Mouse (Mus musculus) layer of hippocampus, adult 11-12 months (tissue): ENCODE data around the gene Rfx5.
"Not testable (repeated sequence)": the region's sequence is repeated elsewhere in the genome, so short reads cannot be mapped to it uniquely, and the experiment has no call there.

Experiments
- DNase-seq: peaks from one replicate; pipeline ENCODE4 v3.0.0; 2022; ENCODE audit warnings: low spot score

Gene Rfx5

DNA sequence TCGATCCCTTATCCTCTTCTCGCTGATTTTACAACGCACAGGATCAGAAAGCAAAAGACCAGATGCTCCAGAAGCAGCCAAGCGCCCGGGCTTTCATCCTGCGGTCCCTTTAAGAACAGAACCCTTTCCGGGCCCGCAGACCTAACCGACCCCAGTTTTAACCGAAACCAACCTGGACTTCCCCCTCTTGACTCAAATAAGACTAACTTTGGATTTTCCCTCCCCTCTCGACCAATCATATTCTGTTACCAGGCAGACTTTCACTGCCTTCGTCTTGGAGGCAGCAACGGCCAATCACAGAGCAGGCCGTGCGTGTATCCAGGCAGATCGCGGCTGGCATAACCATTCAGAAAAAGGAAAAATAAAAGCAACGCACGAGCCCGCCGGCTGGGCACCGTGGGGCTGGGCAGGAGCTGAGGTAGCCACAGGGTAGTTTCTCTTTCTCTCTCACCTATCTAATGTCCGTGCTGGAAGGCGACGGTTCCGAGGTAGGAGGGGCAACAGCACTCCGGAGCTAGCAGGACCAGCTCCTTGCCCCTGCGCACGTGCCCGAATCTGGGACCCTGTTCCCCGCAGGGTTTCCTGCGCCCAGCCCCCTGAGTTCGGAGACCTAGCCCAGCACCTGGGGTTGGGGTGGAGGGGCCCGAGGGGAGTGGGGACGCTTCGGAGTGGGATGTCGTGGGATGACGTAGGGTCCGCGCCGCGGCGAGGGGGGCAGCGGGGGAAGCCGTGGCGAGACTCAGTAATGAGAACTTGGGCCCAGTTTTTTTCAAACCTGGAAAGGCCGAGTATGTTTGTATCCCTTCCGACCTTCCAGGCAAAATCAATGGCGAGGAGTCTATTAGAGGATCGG, at the start of gene Rfx5:
TSS of gene Rfx5 (plus strand) at position 312 of the 853 bp plus-strand sequence.
- DNase-seq = peak; percentile 95

GRCm38 (mm10) chr3:94904759-94905158, 49.1 kb upstream of the Rfx5 start:
- DNase-seq = not testable (repeated sequence)

DNA sequence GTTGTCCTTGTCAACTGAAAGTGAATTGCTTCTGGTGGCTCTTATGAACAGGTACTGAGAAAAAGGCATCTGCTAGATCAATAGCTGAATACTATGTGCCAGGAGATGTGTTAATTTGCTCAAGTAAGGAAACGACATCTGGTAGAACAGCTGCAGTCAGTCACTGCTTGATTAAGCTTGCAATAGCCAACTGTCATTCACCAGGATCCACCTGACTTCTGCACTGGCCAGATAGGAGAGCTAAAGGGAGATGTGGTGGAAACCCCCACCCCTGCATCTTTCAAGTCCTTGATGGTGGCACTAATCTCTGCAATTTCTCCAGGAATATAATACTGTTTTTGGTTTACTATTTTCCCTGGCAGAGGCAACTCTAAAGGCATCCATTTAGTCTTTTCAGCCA, 47.4 kb upstream of the Rfx5 start:
- DNase-seq = no peak

DNA sequence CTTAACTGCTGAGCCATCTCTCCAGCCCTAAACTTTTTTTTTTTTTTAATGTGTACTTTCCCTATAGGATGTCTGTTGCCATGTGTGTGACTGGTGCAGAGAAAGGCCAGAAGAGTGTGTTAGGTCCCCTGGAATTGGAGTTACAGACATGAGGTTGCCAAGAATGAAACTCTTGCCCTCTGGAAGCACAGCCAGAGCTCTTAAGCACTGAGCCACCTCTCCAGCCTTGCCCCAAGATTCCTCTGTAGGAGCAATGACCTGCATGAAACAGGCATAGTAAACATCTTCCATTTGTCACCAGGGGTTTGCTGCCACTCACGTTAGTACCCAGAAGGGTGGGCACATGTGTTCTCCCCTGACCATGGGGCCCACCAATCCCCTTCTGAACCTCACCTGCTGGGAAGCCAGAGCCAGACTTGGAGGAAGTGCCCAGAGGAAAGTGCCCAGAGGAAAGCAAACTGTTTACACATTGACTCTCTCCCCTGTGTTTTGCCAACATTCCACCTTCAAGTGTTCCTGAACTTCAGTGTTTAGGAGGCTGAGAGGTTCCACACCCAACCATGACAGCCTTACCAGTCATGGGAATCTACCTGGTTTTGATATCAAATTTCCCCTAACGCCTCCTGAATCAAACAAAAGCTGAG, 42.7 kb upstream of the Rfx5 start:
- DNase-seq = no peak

DNA sequence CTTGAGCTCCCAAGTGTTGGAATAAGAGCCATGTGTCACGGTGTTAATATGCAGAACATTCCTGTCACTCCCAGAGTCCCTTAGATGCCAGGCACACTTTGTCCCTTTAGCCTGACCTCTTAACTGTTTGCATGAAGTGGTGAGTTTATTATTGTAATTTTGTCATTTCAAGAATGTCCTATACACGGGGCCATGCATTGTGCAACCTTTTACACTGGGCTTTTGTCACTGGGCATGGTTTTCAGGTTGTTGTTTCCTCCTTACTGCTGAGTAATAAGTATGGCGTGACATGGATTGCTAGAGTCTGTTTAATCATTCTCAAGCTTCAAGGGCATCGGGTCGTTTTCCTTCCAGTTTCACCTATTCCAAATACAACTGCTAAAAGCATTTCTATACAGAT, 40.1 kb upstream of the Rfx5 start:
- no peak for DNase-seq

- DNase-seq = no peak
Observed at GRCm38 (mm10) chr3:94915903-94916741, 37.8 kb upstream of the Rfx5 start.

DNA sequence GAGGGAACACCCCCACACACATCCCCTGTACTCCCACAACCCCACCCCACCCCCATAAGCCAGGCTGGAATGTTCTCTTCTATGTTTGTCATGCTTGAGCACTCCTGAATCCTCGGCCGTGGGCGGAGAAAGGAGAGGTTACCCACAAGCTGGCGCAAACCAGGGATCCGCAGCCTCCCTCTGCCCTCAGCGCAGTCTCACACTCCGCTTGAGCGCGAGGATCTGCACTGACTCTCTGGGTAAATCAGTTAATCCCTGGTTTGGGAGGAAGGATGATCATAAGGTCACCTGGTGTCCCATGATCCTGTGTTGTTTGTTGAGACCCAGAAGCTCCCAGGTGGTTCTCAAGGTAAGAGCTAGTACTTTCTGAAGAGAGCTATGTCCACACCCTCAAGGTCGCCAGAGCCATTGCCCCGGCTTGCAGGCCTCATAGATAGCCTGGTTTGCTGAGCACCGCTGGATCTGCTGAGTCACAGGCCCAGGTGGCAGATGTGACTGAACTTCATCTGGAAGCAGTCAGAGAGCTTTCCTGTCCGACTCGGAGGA, 36.0 kb upstream of the Rfx5 start:
- no peak for DNase-seq

- DNase-seq = no peak
Observed at GRCm38 (mm10) chr3:94918845-94919244, 35.0 kb upstream of the Rfx5 start.

DNA sequence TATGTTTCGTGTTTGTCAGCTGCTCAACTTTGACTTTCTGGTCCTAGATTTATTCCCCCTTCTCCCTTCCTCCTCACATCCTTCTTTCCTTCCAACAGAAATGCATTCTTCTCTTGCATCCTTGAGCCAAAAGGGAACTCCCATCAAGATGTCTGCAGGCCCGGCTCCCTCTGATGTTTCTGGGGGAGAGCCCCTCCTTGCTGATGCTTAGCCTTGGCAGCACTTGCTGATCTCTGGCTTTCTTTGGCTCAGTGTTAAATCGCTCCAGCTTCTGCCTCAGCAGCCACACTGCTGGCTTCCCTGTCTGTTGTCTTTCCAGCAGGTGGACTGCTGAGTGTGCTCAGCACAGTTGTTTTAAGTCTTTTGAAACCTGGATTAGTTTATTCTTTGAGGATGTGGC, 32.8 kb upstream of the Rfx5 start:
- no peak for DNase-seq

DNA sequence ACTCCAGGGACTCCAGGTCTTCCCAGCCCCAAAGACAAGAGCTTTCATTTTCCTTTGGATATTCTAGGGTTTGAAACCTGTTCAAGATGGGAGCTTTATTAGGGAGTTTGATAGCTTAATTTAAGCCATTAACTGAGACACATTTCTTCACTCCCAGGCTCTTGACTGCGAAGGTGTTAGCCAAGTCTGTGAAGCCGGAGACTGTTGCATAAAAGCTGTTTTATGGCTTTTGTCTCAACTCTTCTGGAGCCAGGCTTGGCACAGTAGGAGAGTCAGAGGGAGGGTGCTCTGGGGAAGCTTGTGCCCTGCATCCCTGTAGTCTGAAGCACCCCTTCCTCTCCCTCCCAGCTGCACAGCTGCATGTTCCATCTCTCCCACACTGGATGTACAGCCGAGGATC, 31.5 kb upstream of the Rfx5 start:
- DNase-seq = no peak

GRCm38 (mm10) chr3:94924688-94925087, 29.2 kb upstream of the Rfx5 start:
- DNase-seq = no peak

DNA sequence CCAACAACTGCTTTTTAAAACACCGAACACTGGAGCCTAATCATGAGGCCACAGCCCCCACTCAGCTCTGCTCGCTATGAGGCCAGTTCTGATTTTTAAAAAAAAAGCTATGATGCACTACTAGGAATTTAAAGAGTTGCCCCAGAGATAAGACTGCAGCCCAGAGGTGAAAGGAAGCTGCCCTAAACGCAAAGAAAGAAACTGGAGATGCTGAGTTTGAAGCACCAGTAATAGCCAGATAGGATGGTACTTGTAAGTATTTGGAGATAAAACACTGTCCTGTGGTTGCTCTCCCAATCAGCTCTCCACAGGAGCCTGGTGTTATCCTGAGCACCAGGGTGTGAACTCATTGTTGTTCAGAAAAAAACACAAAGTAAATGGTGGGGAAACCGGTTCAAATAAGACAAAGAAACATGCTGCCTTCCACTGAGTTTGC, 27.6 kb upstream of the Rfx5 start:
- not testable (repeated sequence) for DNase-seq

DNA sequence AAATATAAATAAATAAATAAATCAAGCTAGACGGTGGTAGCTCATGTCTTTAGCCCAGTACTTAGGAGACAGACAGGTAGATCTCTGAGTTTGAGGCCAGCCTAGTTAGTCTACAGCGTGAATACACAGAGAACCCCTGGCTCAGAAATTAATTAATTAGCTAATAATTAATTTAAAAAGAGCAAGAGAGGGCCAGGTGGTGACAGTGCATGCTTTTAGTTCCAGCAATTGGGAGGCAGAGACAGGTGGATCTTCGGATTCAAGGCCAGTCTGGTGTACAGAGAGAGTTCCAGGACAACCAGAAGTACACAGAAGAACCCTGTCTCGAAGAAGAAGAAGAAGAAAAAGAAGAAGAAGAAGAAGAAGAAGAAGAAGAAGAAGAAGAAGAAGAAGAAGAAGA, 24.9 kb upstream of the Rfx5 start:
- DNase-seq = not testable (repeated sequence)

- not testable (repeated sequence) for DNase-seq
Observed at GRCm38 (mm10) chr3:94930386-94931266, 23.2 kb upstream of the Rfx5 start.

DNA sequence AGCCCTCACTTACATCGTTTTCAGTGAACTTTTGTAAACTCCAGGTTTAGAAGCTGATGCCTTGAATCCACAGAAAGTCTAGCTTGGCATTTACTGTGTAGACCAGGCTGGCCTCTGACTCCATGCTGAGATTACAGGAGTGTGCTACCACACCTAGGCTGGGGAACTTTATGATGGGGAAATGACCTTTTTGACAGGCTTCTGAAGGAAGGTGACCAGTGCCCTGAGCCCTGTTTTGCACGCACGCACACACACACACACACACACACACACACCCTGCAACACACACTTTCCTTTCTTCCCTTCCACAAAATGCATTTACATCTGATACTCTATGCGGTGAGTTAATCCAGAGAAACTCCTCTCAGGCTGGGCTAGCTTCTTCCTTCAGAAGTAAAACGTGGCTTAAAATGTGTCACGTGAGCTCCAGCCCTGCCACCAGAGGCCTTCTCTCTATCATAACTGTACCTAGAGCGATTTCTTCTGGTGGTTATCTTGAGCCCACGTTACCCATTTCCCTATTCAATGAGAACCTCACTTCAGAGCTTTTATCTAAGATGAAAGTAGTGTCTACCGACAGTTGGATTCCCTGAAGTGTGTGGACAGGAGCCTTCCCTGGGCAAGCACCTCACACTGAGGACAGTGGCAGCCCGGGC, 22.3 kb upstream of the Rfx5 start:
- not testable (repeated sequence) for DNase-seq

GRCm38 (mm10) chr3:94932279-94932678, 21.6 kb upstream of the Rfx5 start:
- not testable (repeated sequence) for DNase-seq

DNA sequence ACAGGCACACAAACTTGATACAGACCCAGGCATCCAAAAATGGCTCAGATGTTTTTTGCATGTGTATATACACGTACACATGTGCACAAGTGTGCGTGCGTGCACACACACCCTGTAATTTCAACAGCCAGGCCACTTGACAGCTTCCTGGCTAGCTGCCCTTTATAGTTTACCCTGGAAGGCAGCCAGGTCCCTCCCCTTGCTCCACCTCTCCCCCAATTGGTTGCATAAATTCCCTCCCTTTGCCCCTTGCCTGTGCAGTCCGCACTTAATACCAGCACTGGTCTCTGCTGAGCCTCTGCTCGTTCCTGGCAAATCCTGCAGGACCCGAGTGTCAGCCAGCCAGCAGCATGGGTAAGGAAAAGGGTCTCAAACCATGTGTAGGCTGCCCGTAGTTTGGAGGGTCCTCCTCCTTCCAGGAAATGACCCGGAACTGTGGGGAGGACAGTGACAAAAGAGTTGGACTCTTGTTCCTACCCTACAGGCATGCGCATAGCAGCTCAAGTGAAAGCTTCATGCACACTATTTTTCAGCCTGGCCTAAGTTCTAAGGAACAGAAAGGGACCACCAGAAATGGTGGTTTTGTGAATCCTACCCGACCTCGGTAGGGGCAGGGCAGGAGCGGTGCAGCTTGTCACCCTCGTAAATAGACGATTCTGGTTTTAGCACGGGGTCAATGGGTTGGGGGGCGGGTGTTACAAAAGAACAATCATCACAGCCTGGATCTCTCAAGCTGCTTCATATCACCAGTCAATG, 20.9 kb upstream of the Rfx5 start, which contains the start of gene Selenbp1:
TSS of gene Selenbp1 (plus strand) at position 248 of the 756 bp plus-strand sequence.
- peak; percentile 79 for DNase-seq

- not testable (repeated sequence) for DNase-seq
Observed at GRCm38 (mm10) chr3:94933604-94934003, 20.3 kb upstream of the Rfx5 start.

- DNase-seq = not testable (repeated sequence)
Observed at GRCm38 (mm10) chr3:94934564-94934963, 19.3 kb upstream of the Rfx5 start.

- not testable (repeated sequence) for DNase-seq
Observed at GRCm38 (mm10) chr3:94935332-94935731, 18.5 kb upstream of the Rfx5 start.
